Mouse (Mus musculus) common myeloid progenitor, adult 5-6 weeks (primary cell): ENCODE results near the gene Unc45a. TPM values are rescaled to one million over a fixed set of nuclear protein-coding genes. Genes with fewer than 3 reads are reported as not detected.

Experiments used
- ATAC-seq: replicated peaks from 2 replicates; pipeline ENCODE4 v1.8.0; 2016; ENCODE audit warnings: low read depth, mild to moderate bottlenecking, moderate TSS enrichment, inconsistent platforms; ENCODE audit not compliant: poor library complexity, severe bottlenecking
- total RNA-seq: library from RNA; stranded (forward); fragments of 200-1000, 187-1606 nt; gene quantifications from 2 replicates; pipeline ENCODE4 v1.2.3, GENCODE M21; 2017

Gene Unc45a
- total RNA-seq, 1 experiment from 2014 or later = 15.8 TPM

DNA sequence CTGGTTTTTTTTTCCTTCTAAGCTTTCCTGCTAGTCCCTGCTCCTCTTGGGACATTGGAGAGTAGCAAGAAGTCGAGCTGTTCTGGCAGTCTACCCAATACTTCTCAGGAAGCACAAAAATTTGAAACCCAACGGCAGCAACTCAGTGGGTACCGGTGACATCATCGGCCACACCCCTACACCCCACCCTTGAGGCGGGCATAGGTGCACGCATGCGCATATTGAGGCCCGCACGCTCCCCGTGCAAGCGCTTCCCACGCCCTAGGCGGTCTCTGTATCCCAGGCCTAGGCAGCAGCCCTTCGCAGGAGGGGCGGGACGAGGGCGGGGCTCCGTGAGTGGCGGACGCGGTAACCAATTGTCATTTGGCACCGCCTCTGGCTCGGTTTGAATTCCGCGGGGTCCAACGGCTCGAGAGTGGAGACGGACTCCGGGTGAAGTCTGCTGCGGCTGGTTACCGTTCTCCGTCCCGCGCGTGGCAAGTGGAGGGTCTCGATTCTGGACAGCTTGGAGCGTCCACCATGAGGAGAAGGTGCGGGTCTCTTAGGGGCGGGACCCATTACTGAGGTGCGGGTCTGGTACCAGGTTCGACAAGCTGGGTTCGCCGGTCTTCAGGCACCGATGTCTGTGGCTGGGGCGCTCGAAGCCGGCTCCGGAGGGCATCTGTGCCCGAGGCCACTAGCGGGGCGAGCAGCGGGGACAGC lies 46.6 kb downstream of the Unc45a start, which contains the start of gene Prc1:
Prc1 (plus strand) TSS at position 389 of the 702 bp plus-strand sequence.
- ATAC-seq = peak; percentile 98

- no peak for ATAC-seq
Measured at GRCm38 (mm10) chr7:80287736-80288135, 53.1 kb downstream of the Unc45a start.

GRCm38 (mm10) chr7:80285725-80286124 lies 55.1 kb downstream of the Unc45a start:
- ATAC-seq = no peak

GRCm38 (mm10) chr7:80284391-80284790 lies 56.4 kb downstream of the Unc45a start:
- no peak for ATAC-seq

DNA sequence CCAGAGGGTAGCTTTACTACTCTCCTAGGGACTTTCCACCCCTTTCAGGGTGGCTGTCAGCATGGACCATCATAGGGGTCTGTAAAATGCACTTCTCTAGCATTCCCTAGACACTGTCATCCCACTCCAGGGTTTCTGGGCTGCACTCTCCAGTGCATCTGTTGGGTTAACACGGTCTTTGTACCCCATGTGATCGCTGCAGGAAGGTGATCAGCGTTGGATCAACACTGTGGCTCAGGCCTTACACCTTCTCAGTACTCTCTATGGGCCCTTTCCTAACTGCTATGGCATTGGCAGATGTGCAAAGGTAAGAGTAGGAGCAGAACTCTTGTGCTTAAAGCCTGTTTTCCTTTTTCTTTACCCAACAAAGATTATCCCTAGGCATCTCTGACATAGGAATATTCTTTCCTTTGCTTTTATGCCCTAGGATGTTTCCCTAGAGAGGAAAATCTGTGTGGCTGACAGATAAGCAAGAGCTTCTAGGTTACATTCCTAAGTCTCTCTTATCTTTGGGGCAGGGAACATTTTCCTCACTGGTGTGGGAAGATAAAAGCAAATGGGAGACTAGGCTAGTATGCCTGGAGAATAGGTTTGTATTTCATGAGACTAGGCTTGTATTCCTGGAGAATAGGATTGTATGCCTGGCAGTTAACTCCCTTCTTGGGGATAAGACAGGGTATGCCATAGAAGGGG lies 57.4 kb downstream of the Unc45a start:
- no peak for ATAC-seq

GRCm38 (mm10) chr7:80281646-80282045 lies 59.2 kb downstream of the Unc45a start:
- ATAC-seq = no peak

DNA sequence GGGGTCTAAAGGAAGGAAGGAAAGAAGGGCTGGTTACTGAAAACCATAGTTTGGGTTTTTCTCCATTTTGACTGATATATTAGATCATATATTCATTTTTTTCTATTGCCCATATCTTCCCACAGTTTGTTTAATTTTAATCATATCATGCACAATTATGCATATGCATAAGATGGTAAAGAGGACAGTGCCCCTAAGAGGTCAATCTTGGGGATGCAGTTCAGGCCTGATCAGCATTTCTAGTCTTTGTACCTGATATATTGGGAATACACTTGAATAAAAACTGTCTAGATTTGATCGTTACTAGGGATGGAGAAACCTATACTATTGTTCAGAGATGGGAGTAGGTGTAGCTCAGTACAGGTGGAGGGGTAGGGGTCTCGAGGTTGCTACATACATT lies 59.8 kb downstream of the Unc45a start:
- no peak for ATAC-seq

GRCm38 (mm10) chr7:80280032-80280431 lies 60.8 kb downstream of the Unc45a start:
- no peak for ATAC-seq

DNA sequence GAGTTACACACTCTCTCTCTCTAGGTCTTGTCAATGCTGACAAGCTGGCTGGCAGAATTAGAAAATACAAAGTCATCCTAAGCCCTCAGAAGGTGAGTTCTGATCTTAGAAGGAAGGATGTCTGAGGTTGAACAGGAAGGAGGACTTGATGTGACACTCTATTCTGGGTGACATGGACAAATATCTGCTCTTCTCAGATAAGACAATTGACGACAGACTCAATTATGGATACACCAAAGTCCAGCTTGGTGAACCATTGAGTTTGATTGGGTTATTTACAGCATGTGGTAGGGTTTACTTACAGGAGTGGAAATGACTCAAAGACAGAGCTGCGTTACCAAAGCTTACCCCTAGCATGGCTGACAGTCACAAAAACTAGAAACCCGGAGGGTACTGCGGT lies 64.4 kb downstream of the Unc45a start:
- 0 out of 2 replicates have a peak, but pooled peaks have one; percentile 29 for ATAC-seq

Other genes with a start within 250 kb of the Unc45a start
- 233 and 240 TPM in 2 replicates for gene Idh2, start 225.6 kb downstream of the Unc45a start, total RNA-seq
- 4.8 and 6.3 TPM in 2 replicates for gene Sema4b, start 154.2 kb downstream of the Unc45a start, total RNA-seq
- gene Cib1, start 108.2 kb downstream of the Unc45a start, total RNA-seq = 35.9 and 42.2 TPM in 2 replicates
- 0.97 and 2.2 TPM in 2 replicates for gene Gdpgp1, start 108.1 kb downstream of the Unc45a start, total RNA-seq
- 0.29 TPM in 1 of 2 replicates, not detected in the other for gene Ttll13, start 94.6 kb downstream of the Unc45a start, total RNA-seq
- 23.2 and 31.0 TPM in 2 replicates for gene Ngrn, start 79.8 kb downstream of the Unc45a start, total RNA-seq
- 31.7 and 31.8 TPM in 2 replicates for gene Vps33b, start 71.4 kb downstream of the Unc45a start, total RNA-seq
- gene Prc1, start 46.6 kb downstream of the Unc45a start, total RNA-seq = 145 and 156 TPM in 2 replicates
- 12.6 and 19.0 TPM in 2 replicates for gene Rccd1, start 16.6 kb downstream of the Unc45a start, total RNA-seq
- 10.5 and 18.4 TPM in 2 replicates for gene Hddc3, start 2.1 kb upstream of the Unc45a start, total RNA-seq
- gene Man2a2, start 30.4 kb upstream of the Unc45a start, total RNA-seq = 36.1 and 38.4 TPM in 2 replicates
- gene Fes, start 46.9 kb upstream of the Unc45a start, total RNA-seq = 70.4 and 105 TPM in 2 replicates
- 12.2 and 14.4 TPM in 2 replicates for gene Furin, start 64.4 kb upstream of the Unc45a start, total RNA-seq
- gene Blm, start 194.1 kb upstream of the Unc45a start, total RNA-seq = 66.2 and 79.5 TPM in 2 replicates